Mouse (Mus musculus) embryonic facial prominence, embryonic 11.5 days (tissue): ENCODE results near the gene Cplx2. TPM values are rescaled to one million over a fixed set of nuclear protein-coding genes. Genes with fewer than 3 reads are reported as not detected.

ENCODE experiments used
- ATAC-seq: fragments of 200-750 bp; cut with Nextera tagmentation; replicated peaks from 2 replicates; pipeline ENCODE4 v1.8.0; 2017; ENCODE audit warnings: low read depth; ENCODE audit not compliant: insufficient number of reproducible peaks, low FRiP score, low TSS enrichment
- DNase-seq: peaks from one replicate; pipeline ENCODE4 v3.0.0-alpha.2; 2015; ENCODE audit warnings: low spot score
- H3K27ac ChIP-seq: fragments of 300-500 bp; sonication (generic); replicated peaks from 2 replicates; pipeline ENCODE4 v1.5.1; 2014; ENCODE audit warnings: mild to moderate bottlenecking, low read depth, low read length, control low read depth
- H3K27me3 ChIP-seq: fragments of 300-500 bp; sonication (generic); 2 replicates; pipeline ENCODE4 v1.6.1; 2014; ENCODE audit warnings: mild to moderate bottlenecking, low read length, moderate library complexity, mixed read lengths; ENCODE audit not compliant: control insufficient read depth, insufficient read depth
- H3K36me3 ChIP-seq: fragments of 300-500 bp; sonication (generic); replicated peaks from 2 replicates; pipeline ENCODE4 v1.6.1; 2014; ENCODE audit warnings: low read depth, mild to moderate bottlenecking, low read length, moderate library complexity, mixed read lengths; ENCODE audit not compliant: control insufficient read depth, insufficient read depth
- H3K4me1 ChIP-seq: fragments of 300-500 bp; sonication (generic); 2 replicates; pipeline ENCODE4 v1.6.1; 2014; ENCODE audit warnings: low read length, mixed read lengths; ENCODE audit not compliant: control insufficient read depth, insufficient read depth
- H3K4me2 ChIP-seq: fragments of 300-500 bp; sonication (generic); 2 replicates; pipeline ENCODE4 v1.6.1; 2014; ENCODE audit warnings: low read depth, mild to moderate bottlenecking, control low read depth, low read length, moderate library complexity
- H3K4me3 ChIP-seq: fragments of 300-500 bp; sonication (generic); 2 replicates; pipeline ENCODE4 v1.5.1; 2014; ENCODE audit warnings: low read depth, low read length, control low read depth
- H3K9ac ChIP-seq: fragments of 300-500 bp; sonication (generic); replicated peaks from 2 replicates; pipeline ENCODE4 v1.6.1; 2014; ENCODE audit warnings: mild to moderate bottlenecking, control low read depth, low read length
- H3K9me3 ChIP-seq: fragments of 300-500 bp; sonication (generic); replicated peaks from 2 replicates; pipeline ENCODE4 v1.6.1; 2016; ENCODE audit warnings: mild to moderate bottlenecking, low read length, inconsistent platforms, mixed read lengths; ENCODE audit not compliant: control insufficient read depth
- WGBS: fragments of 180-500 bp; shearing (Covaris S2); extraction: QIAGEN DNeasy Blood & Tissue Kit; methylation state at CpG from one replicate; pipeline ENCODE4 v1.1.7; 2014; 5-methylcytosine and 5-hydroxymethylcytosine counted together
- polyA plus RNA-seq: library from polyadenylated mRNA; unstranded; fragments of >200 nt; fragmentation: Nextera tagmentation; extraction: Ambion mirVana; gene quantifications from 2 replicates; pipeline ENCODE4 v1.2.1, GENCODE M21; 2014

Gene Cplx2
- polyA plus RNA-seq, 1 experiment from 2014 or later: 6.9 TPM

- no peaks in the 10 kb centered on the region for H3K36me3 ChIP-seq
- no peaks in the 10 kb centered on the region for H3K27me3 ChIP-seq
- H3K4me1 ChIP-seq: no peaks in the 10 kb centered on the region
- H3K9ac ChIP-seq: no peak overlapping the region
- no peaks in the 10 kb centered on the region for H3K9me3 ChIP-seq
- H3K27ac ChIP-seq: no peak overlapping the region
- H3K4me3 ChIP-seq: no peak overlapping the region
- H3K4me2 ChIP-seq: no peak overlapping the region
- no peak for DNase-seq
- WGBS: 67% methylated on average over 5 of the region's 5 CpGs
- ATAC-seq: no peak
Observed at GRCm38 (mm10) chr13:54348011-54348410, 23.1 kb upstream of the Cplx2 start.

DNA sequence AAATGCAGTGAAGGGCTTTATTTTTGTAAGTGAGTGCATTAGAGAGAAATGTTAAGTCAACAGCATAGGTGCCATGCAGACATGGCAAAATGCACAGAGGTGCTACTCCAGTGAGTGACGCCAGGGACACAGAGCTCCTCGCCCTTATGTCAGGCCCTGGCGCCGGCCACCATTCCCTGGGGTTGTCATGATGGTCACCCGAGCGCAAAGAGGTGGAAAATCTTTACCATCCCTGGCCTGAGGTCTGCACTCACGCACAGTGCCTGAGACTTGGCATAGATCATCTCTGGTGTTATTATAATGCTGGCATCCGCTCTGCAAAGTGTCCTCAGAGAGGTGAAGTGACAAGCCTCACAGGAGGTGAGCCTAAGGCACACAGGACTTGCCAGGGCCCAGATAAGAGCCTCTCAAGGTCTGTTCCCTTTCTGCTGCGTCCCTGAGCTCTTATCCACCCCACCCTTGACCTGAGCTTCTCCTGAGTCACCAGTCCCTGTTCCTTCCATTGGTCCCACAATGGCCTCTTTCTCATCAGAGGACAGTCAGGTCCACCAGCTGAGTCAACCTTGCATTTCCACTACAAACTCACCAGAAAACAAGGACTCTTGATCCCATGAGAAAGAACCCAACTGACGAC lies 21.9 kb upstream of the Cplx2 start:
- Histone ChIP-seq H3K9me3 (no peaks in the 10 kb centered on the region), H3K27me3 (no peaks in the 10 kb centered on the region), H3K36me3 (no peaks in the 10 kb centered on the region), H3K4me3 (no peak overlapping the region), H3K9ac (no peak overlapping the region), H3K27ac (no peak overlapping the region), H3K4me2 (no peak overlapping the region), H3K4me1 (no peaks in the 10 kb centered on the region)
- DNase-seq: no peak
- no peak for ATAC-seq
- WGBS: 87% methylated on average over 10 of the region's 10 CpGs

DNA sequence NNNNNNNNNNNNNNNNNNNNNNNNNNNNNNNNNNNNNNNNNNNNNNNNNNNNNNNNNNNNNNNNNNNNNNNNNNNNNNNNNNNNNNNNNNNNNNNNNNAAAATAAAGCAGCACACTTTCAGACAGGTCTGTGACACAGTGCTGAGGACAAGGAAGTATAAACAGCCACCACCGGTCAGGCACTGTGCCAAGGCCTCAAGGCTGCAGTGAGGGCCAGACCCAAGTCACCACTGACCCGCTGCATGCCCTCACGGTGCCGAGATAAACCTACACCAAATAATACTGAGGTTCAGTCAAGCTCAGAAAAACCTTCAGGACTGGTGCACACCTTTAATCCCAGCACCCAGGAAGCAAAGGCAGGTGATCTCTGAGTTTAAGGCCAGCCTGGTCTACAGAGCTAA lies 13.7 kb upstream of the Cplx2 start:
- Histone ChIP-seq H3K4me1 (no peaks in the 10 kb centered on the region), H3K27ac (no peak overlapping the region), H3K4me3 (no peak overlapping the region), H3K9me3 (no peaks in the 10 kb centered on the region), H3K27me3 (no peaks in the 10 kb centered on the region), H3K36me3 (no peaks in the 10 kb centered on the region), H3K9ac (no peak overlapping the region), H3K4me2 (no peak overlapping the region)
- no peak for ATAC-seq
- no peak for DNase-seq
- WGBS: 84% methylated on average over 4 of the region's 4 CpGs

- Histone ChIP-seq H3K9me3 (no peaks in the 10 kb centered on the region), H3K9ac (no peak overlapping the region), H3K4me1 (no peaks in the 10 kb centered on the region), H3K27me3 (no peaks in the 10 kb centered on the region), H3K27ac (no peak overlapping the region), H3K4me2 (no peak overlapping the region), H3K36me3 (no peaks in the 10 kb centered on the region), H3K4me3 (no peak overlapping the region)
- DNase-seq: no peak
- WGBS: 87% methylated on average over 6 of the region's 6 CpGs
- ATAC-seq: no peak
Observed at GRCm38 (mm10) chr13:54359181-54359580, 12.0 kb upstream of the Cplx2 start.

GRCm38 (mm10) chr13:54364686-54365085 lies 6.5 kb upstream of the Cplx2 start:
- Histone ChIP-seq H3K27ac (no peak overlapping the region), H3K9me3 (no peaks in the 10 kb centered on the region), H3K36me3 (no peaks in the 10 kb centered on the region), H3K4me2 (no peak overlapping the region), H3K9ac (no peak overlapping the region), H3K4me1 (no peaks in the 10 kb centered on the region), H3K27me3 (no peaks in the 10 kb centered on the region), H3K4me3 (no peak overlapping the region)
- DNase-seq (no peak), ATAC-seq (no peak)
- 91% methylated on average over 7 of the region's 7 CpGs for whole genome bisulfite sequencing

GRCm38 (mm10) chr13:54367758-54368157 lies 3.4 kb upstream of the Cplx2 start:
- no peak for DNase-seq
- Histone ChIP-seq H3K27ac (no peak overlapping the region), H3K4me2 (no peak overlapping the region), H3K4me3 (no peak overlapping the region), H3K9me3 (no peaks in the 10 kb centered on the region), H3K9ac (no peak overlapping the region), H3K36me3 (no peaks in the 10 kb centered on the region), H3K27me3 (no peaks in the 10 kb centered on the region; the same call in 1 of the 2 replicates), H3K4me1 (peaks cover 3% of the 10 kb centered on the region)
- no peak for ATAC-seq
- 82% methylated on average over 6 of the region's 6 CpGs for WGBS

- no peak for DNase-seq
- 67% methylated on average over 9 of the region's 9 CpGs for WGBS
Observed at GRCm38 (mm10) chr13:54368181-54368580, 3.0 kb upstream of the Cplx2 start.

DNA sequence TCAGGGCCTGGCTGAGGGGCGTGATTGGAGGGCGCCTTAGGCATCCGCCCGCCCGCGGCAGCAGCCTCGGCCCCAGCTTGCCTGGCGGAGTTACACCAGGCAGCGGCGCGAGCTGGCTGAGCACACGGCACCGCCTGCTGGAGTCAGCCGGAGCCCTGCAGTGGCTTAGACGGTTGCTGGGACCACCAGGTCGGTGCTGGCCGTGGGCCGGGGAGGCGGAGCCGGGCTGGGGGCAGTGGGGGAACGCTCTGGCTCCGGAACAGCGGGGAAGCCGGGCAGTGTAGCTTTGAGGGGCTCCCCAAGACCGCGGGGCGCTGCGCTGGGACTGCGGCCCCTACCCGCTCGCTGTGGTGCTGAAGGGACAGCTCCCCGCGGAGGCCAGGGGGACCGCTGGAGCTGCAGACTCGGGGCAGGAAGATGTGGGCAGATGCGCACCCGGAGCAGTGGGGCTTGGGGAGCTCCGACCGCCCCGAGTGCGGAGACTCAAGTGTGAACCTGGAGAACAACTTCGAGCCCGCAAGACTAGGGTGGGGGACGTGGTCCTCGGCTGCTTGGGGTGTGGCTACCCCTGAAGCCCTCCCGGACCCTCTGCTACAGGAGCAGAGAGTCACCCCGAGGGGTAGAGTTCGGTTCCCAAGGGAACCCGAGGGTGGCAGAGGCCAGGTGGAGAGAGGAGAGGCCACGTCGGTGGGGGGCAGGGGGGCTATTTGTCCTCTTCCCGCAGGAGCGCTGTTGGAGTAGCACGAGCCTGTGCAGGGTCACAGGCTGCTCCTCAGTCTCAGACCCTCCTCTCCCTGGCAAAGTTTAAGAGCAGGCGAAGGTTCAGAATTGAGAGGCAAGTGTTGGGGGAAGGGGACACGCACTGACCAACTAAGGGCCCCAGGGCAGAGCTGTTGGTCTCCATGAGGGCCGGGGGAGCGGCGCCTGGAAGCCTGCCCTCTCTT lies 510 bp downstream of the Cplx2 start:
- H3K4me3 ChIP-seq: peak overlapping the region; percentile 32
- H3K27me3 ChIP-seq: no peaks in the 10 kb centered on the region; the same call in 1 of the 2 replicates
- no peak overlapping the region for H3K27ac ChIP-seq
- peaks cover 3% of the 10 kb centered on the region for H3K4me1 ChIP-seq
- DNase-seq (peak; percentile 93), ATAC-seq (peak; percentile 84)
- WGBS: under 1% methylated on average over 58 of the region's 59 CpGs
- H3K9ac ChIP-seq: peak overlapping the region; percentile 5; the same call in 1 of the 2 replicates
- H3K36me3 ChIP-seq: no peaks in the 10 kb centered on the region
- no peaks in the 10 kb centered on the region for H3K9me3 ChIP-seq
- H3K4me2 ChIP-seq: peak overlapping the region; percentile 82

More at GRCm38 (mm10) chr13:54368181-54368580, 3.0 kb upstream of the Cplx2 start:
- no peak for ATAC-seq
- no peak overlapping the region for H3K4me3 ChIP-seq
- H3K9ac ChIP-seq: no peak overlapping the region
- H3K36me3 ChIP-seq: no peaks in the 10 kb centered on the region
- H3K27ac ChIP-seq: no peak overlapping the region
- H3K4me2 ChIP-seq: no peak overlapping the region
- no peaks in the 10 kb centered on the region for H3K9me3 ChIP-seq
- H3K4me1 ChIP-seq: peaks cover 3% of the 10 kb centered on the region
- H3K27me3 ChIP-seq: no peaks in the 10 kb centered on the region; the same call in 1 of the 2 replicates
